In genomic region chr12:106030146-106030745, GRCm38 (mm10) we compare ENCODE assay signal across 11 mouse cellular contexts. TPM values are rescaled to one million over a fixed set of nuclear protein-coding genes. Genes with fewer than 3 reads are reported as not detected.
DNase-seq lines count a peak whose midpoint lies in the region; ATAC-seq lines count a peak whose summit lies in the region.
"Had no signal": no experiment of that assay in that cellular context is flagged by ENCODE, and none has a peak within 500 bp of the region (broad histone marks: within the 10 kb centered on the region; RNA-seq: fewer than 3 reads in every experiment).

No protein-coding gene starts in this region.

- no peaks in the 10 kb centered on the region; the same call in 1 of the 2 replicates for H3K9me3 ChIP-seq in midbrain, embryonic 10.5 days (replicated peaks)
- H3K9me3 ChIP-seq: heart, embryonic 13.5 days had no signal

- H3K4me3 ChIP-seq in midbrain, embryonic 10.5 days = no peak overlapping the region
- H3K4me3 ChIP-seq: heart, embryonic 13.5 days had no signal

- DNase-seq in A20 (ENCODE audit: low read depth, low spot score) = peak; percentile 73
- peak; percentile 64 for DNase-seq in CD4-positive, CD25-positive, alpha-beta regulatory T cell, adult 2 months (ENCODE audit: low read depth, low spot score)
- DNase-seq in lung, postnatal 36 days = peak; percentile 65
- no peak for DNase-seq in midbrain, embryonic 10.5 days (ENCODE audit: low spot score)
- no peak for DNase-seq in frontal cortex, adult 2 months (ENCODE audit: extremely low spot score in 1 of 2, low spot score in 1 of 2)
- no peak for DNase-seq in adrenal gland, postnatal 14 days
- DNase-seq: cerebellum, adult 18-20 months; layer of hippocampus, adult 9-11 months; right cerebral cortex, adult 18-20 months had no signal

- H3K27ac ChIP-seq in midbrain, embryonic 10.5 days (replicated peaks) = no peak overlapping the region
- H3K27ac ChIP-seq: heart, embryonic 13.5 days had no signal

- peaks cover 34% of the 10 kb centered on the region for H3K36me3 ChIP-seq in midbrain, embryonic 10.5 days

- 90% methylated on average over 7 of the region's 7 CpGs for WGBS in midbrain, embryonic 10.5 days

- no peaks in the 10 kb centered on the region for H3K27me3 ChIP-seq in midbrain, embryonic 10.5 days (ENCODE audit: low read depth, poor library complexity, severe bottlenecking)
- H3K27me3 ChIP-seq: heart, embryonic 13.5 days had no signal

- H3K4me1 ChIP-seq in midbrain, embryonic 10.5 days = no peaks in the 10 kb centered on the region

- peak; percentile 24 for ATAC-seq in inflammation-experienced regulatory T-cells, adult 6 months

RNA-seq across cellular contexts. Expression of gene Vrk1, which starts 20.2 kb away (rescaled TPM):
- polyA plus RNA-seq in inflammation-experienced regulatory T-cells, adult 6 months (2017; shearing (Covaris generic)) = 100 to 1,000 TPM; 124 to 151 (median 151) TPM
- polyA plus RNA-seq in midbrain, embryonic 10.5 days (2016; fragmentation: Nextera tagmentation; extraction: Ambion mirVana) = 109 and 110 TPM in 2 replicates
- 16.4 and 17.7 TPM in 2 replicates for polyA plus RNA-seq in frontal cortex, adult 2 months (2012; rRNA removed)
- 21.5 and 24.1 TPM in 2 replicates for total RNA-seq in adrenal gland, postnatal 14 days (2021)

Comparison
In these comparisons a context has a peak if more than half of its experiments do, and no peak if none do; other contexts are left out.
1. DNase-seq: peak in A20 (single experiment), CD4-positive, CD25-positive, alpha-beta regulatory T cell, adult 2 months (single experiment) and lung, postnatal 36 days (single experiment); none in midbrain, embryonic 10.5 days (single experiment), frontal cortex, adult 2 months (0 of 2) and adrenal gland, postnatal 14 days (single experiment).